Mouse (Mus musculus) liver, postnatal 0 days (tissue): ENCODE data around the gene Ubd.

ENCODE experiments used
- CTCF ChIP-seq: sonication (generic); IDR thresholded peaks from 2 replicates; pipeline ENCODE4 v1.5.1; 2016; ENCODE audit warnings: antibody characterized with exemption, low read depth
- EP300 ChIP-seq: IDR thresholded peaks from 2 replicates; pipeline ENCODE4 v1.6.1; 2016; ENCODE audit warnings: antibody characterized with exemption, low read depth, mild to moderate bottlenecking

DNA sequence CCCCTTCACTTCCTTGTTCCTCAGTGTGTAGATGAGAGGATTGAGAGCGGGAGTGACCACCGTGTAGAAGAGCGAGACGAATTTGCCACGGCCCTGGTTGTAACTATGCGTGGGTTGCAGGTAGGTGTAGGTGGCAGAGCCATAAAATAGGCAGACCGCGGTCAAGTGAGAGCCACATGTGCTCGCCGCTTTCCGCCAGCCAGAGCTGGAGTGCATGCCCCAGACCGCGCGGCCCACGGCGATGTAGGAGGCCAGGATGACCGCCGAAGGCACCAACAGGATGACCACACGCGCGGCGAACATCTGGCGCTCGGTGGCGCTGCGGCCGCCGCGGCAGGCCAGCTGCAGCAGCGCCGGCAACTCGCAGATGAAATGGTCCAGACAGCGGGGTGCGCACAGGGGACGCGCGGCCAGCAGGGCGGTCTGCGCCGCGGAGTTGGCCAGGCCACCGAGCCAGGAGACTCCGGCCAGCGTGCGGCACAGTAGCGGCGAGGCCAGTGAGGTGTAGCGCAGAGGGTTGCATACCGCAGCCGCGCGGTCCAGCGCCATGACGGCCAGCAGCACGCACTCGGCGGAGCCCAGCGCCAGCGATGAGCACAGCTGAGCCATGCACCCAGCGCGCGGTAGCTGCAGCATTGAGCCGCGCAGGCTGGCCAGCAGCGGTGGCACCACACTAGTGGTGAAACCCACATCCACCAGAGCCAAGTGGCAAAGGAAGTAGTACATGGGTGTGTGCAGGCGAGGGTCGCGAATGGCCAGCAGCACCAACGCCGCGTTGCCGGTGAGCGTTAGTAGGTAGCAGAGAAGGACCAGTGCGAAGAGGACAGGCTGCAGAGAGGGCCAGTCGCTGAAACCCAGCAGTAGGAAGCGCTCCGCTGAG is 3.4 kb downstream of the Ubd start:
- TF ChIP-seq CTCF (no peak), EP300 (no peak)
